Mouse (Mus musculus): ENCODE results near the gene Pex3.

- TF ChIP-seq SRF (IDR thresholded peaks at IDR 0.05; ENCODE audit: control insufficient read depth, insufficient read length, low read depth) (no peak), REST (IDR thresholded peaks at IDR 0.05; ENCODE audit: insufficient read depth, insufficient read length) (no peak), TCF12 (IDR thresholded peaks at IDR 0.05; ENCODE audit: insufficient read depth, poor library complexity, severe bottlenecking) (no peak), MAX (IDR thresholded peaks at IDR 0.05; ENCODE audit: low read depth) (no peak), POLR2A (IDR thresholded peaks at IDR 0.05; ENCODE audit: insufficient read length, low read depth) (no peak), USF1 (IDR thresholded peaks at IDR 0.05; ENCODE audit: low read depth) (no peak), MYOG (IDR thresholded peaks at IDR 0.05; ENCODE audit: control insufficient read depth in 1 of 3, insufficient read depth in 1 of 3, insufficient read length in 2 of 3, low read depth in 2 of 3) (no peak)
These were observed 24.2 kb upstream of the Pex3 start for GRCm38 (mm10) chr10:13577123-13577522.
